Mouse (Mus musculus): ENCODE measurements around the gene Eya2. TPM values are rescaled to one million over a fixed set of nuclear protein-coding genes. Genes with fewer than 3 reads are reported as not detected.
"Not testable (repeated sequence)": the region's sequence is repeated elsewhere in the genome, so short reads cannot be mapped to it uniquely, and the experiment has no call there.

Eya2 gene
- total RNA-seq, 2 experiments from 2014 or later: 3.7 to 5.1 TPM

DNA sequence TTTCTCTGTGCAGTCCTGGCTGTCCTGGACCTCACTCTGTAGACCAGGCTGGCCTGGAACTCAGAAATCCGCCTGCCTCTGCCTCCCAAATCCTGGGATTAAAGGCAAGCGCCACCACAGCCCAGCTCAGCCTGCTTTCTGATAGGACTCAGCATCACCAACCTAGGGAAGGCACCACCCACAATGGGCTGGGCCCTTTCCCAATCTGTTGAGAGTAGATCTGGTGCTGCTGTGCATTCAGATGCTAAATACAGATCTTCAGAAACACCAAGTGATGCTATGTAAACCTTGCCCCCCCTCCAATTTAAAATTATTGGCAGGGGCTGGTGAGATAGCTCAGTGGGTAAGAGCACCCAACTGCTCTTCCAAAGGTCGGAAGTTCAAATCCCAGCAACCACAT is 205.3 kb downstream of the Eya2 start:
- DNase-seq; intact Hi-C loops (cut with DNase I; ENCODE audit: low total_unique reads): not testable (repeated sequence)

DNA sequence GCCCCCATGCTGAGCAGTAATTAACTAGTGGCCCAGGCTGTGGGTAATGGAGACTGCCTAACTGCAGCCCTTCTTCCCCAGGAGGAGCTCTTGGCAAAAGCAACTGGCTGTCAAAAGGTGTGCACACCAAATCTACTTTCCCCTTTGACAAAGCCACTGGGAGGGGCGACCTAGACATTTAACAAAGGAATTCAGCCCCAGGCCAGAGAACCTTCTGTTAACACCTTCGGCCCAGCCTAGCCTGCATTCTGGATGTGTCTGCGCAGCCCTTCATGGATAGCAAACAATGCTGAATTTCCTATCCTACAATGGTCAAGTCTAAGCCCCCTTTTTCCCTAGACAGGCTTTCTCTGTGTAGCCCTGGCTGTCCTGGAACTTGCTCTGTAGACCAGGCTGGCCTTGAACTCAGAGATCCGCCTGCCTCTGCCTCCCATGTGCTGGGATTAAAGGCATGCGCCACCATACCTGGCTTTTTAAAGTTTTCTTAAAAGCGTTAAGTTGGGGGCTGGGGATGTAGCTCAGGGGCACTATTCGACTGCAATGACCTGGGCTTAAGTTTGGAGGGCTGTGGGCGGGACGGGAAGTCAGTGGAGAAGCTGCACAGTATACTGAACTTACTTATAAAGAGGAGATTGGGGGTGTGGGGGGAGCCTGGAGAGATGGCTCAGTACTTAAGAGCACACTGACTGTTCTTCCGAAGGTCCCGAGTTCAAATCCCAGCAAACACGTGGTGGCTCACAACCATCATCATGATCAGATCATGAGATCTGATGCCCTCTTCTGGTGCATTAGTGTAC is 213.5 kb downstream of the Eya2 start:
- no peak for DNase-seq
- intact Hi-C loops (cut with DNase I; ENCODE audit: low total_unique reads): no loop called here

DNA sequence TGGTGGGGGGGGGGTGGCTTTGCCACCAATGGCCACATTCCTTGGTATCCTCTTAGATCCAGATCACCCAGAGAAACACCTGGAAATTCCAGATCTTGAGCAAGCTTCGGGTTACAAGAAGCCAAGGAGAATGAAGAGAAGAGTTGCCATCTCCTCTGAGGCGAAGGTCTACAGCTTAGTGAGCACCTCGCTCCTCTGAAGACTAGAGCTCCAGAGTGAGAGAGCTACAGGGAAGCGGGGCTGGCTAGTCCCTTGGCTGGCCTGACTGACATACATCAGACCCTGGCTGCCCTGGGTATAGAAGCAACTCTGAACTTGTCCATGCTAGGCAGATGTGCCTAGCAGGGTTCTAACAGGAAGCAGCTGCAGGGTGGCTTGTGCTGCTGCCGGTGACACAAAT is 214.3 kb downstream of the Eya2 start:
- DNase-seq: no peak
- intact Hi-C loops (cut with DNase I; ENCODE audit: low total_unique reads): no loop called here

GRCm38 (mm10) chr2:165809901-165810477 is 215.2 kb downstream of the Eya2 start:
- no peak for DNase-seq
- intact Hi-C loops (cut with DNase I; ENCODE audit: low total_unique reads): no loop called here

- peak; percentile 45 for DNase-seq
- intact Hi-C loops (cut with DNase I; ENCODE audit: low total_unique reads): no loop called here
Measured at GRCm38 (mm10) chr2:165811536-165811935, 216.7 kb downstream of the Eya2 start.

GRCm38 (mm10) chr2:165812889-165813288 is 218.1 kb downstream of the Eya2 start:
- no peak for DNase-seq
- intact Hi-C loops (cut with DNase I; ENCODE audit: low total_unique reads): no loop called here

DNA sequence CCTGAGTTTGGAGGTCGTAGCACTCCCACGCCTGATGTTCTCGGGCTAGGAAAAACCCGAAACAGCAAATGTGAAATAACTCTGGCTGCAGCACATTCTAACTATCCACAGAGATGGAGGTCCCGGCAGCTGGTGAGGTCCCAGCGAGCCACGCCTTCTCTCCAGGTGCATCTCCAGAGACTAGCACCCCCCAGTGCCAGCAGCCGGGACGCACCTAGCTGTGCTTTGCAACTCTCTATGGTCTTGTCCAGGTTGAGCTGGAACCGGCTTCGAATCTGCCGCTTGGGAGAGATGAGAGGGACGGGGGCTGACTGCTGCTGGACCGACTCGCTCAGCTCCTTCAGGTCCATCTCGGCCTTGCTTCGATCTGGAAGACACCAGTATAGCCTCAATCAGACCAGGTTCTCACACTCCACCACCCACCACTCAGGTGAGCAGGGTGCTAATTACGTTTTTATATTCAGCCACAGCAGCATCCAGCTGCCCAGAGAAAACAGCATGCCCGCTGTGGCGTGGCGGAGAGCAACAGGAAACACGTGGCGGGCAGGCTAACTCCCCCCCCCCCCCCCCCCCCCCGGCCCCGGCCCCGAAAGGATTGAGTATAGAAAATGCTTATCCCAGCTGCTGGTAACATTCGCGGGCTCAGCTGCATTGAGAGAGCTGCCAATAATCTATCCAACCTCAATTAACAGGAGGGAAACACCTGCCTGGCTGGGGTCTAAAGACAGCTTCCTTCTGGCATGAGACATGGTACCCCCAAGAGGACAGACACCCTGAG is 220.5 kb downstream of the Eya2 start:
- DNase-seq: no peak
- intact Hi-C loops (cut with DNase I; ENCODE audit: low total_unique reads): no loop called here

DNA sequence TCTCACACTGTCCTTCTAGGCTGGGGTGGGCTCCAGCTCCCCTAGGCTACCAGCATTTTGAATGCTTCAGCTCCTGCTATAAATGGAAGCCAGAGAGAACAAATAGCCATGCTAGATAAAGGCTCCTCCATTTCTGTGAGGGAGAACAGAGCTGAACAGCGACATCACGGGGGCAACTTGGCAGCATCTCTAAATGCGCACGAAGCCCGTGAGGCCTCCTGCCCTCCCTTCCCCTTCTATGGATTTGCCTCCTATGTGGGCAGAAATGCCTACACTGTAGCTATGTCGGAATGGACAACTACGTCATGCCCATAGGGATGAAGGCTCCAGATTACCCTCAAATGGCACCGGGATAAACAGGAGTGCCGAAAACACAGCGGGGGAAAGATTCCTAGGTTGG is 222.6 kb downstream of the Eya2 start:
- no peak for DNase-seq
- intact Hi-C loops (cut with DNase I; ENCODE audit: low total_unique reads): loop anchor here (2.0 kb wide), 1 partner anchor 231 kb away; no protein-coding TSS in a partner anchor

DNA sequence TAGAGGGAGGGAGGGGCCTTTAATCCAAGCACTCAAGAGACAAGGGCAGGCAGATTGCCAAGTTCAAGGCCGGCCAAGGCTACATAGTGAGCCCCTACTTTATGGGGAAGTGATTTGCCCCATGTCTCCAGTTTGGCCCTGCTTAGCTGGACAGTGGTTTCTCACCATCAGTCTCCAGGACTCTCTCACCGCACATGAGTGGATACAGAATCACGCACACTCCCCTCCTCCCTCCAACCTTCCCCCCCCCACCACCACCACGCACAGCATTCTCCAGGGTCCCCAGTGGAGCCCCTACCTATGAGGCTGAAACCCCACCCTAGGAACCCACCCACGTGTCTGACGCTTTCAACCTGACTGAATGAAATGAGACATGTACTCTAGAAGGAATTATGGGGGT is 223.7 kb downstream of the Eya2 start:
- DNase-seq: no peak
- intact Hi-C loops (cut with DNase I; ENCODE audit: low total_unique reads): no loop called here

DNA sequence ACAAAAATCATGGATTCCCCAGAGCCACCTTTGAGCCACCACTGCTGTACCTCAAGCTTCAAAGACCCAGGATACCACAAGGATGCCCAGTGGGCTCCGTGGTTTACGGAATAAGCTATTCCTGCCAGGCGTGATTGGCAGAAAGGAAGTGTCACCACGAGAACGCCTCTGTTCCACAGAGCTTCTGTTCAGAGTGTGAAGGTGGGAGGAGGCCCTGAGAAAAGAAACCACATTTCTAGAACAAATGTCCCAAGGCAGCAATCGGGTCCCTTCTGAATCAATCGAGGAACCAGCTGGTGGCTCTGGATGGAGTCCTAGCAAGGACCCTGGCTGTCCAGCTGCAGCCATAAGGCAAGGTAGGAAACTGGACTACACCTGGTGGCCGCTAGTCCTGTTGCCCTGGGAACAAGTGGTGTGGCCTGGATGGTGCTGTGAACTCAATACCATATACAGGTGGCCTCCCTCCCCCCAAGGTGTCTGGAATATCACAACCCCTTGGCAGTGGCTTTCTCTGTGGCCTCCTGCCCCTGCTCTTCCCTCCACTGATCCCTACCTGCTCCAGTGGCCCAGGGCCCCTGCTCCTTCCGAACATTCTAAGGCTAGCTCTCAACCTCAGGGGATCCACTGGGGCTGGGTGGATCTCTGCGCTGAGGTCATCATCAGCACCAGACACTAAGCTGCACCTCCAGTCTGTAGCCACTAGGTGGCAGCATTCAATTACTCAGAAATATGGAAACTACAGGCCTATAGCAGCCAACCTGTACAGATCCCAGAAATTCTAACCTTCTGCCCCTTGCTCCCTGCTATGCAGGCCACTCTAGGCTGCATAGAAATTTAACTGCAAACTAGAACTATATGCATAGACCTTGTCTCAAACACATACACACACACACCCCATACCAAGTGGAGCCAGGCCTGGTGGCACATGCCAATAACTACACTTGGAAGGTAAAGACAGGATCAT is 224.4 kb downstream of the Eya2 start:
- DNase-seq: peak; percentile 62
- intact Hi-C loops (cut with DNase I; ENCODE audit: low total_unique reads): no loop called here

GRCm38 (mm10) chr2:165820073-165820472 is 225.2 kb downstream of the Eya2 start:
- DNase-seq: no peak
- intact Hi-C loops (cut with DNase I; ENCODE audit: low total_unique reads): loop anchor here (2.0 kb wide), 1 partner anchor 93 kb away; no protein-coding TSS in a partner anchor

GRCm38 (mm10) chr2:165820504-165821095 is 225.8 kb downstream of the Eya2 start:
- DNase-seq: no peak
- intact Hi-C loops (cut with DNase I; ENCODE audit: low total_unique reads): loop anchor here (2.0 kb wide), 1 partner anchor 92 kb away; no protein-coding TSS in a partner anchor

Other genes starting within 250 kb of the Eya2 start
- gene Zfp663, start 226.3 kb upstream of the Eya2 start, total RNA-seq (2021): under 1 TPM in 1 of 2 experiments, not detected in 1; 0.08 TPM
- 1 to 10 TPM; 2.2 to 2.3 TPM for gene Zfp334, start 206.8 kb upstream of the Eya2 start, total RNA-seq (2021)
- under 1 TPM; 0.11 to 0.18 TPM for gene Ocstamp, start 194.6 kb upstream of the Eya2 start, total RNA-seq (2021)
- gene Slc13a3, start 121.8 kb upstream of the Eya2 start, total RNA-seq (2021): under 1 TPM; 0.18 to 0.22 TPM
- 1 to 10 TPM; 7.6 to 8.2 TPM for gene Trp53rka, start 101.7 kb upstream of the Eya2 start, total RNA-seq (2021)
- 1 to 10 TPM; 2.4 to 2.7 TPM for gene Slc2a10, start 91.2 kb upstream of the Eya2 start, total RNA-seq (2021)